Mouse (Mus musculus): Measurements from ENCODE around the gene Gls2. TPM values are rescaled to one million over a fixed set of nuclear protein-coding genes. Genes with fewer than 3 reads are reported as not detected.
"Not testable (repeated sequence)": the region's sequence is repeated elsewhere in the genome, so short reads cannot be mapped to it uniquely, and the experiment has no call there.

Gene Gls2
- polyA plus RNA-seq (2014; fragmentation: Nextera tagmentation; extraction: Ambion mirVana) = 1.8 and 2.3 TPM in 2 replicates

- Histone ChIP-seq H3K27ac (ENCODE audit: low read depth) (no peak within 1 kb of the TSS), H3K9me3 (ENCODE audit: low read depth, low read length) (no peaks in the 10 kb centered on the region), H3K27me3 (ENCODE audit: insufficient read depth, low read length) (peaks cover 23% of the 10 kb centered on the region), H3K4me1 (ENCODE audit: insufficient read depth) (no peaks in the 10 kb centered on the region), H3K9ac (peak within 1 kb of the TSS; percentile 68), H3K36me3 (ENCODE audit: insufficient read depth) (no peaks in the 10 kb centered on the region), H3K4me2 (peak within 1 kb of the TSS; percentile 98), H3K4me3 (ENCODE audit: low read depth, low read length) (peak within 1 kb of the TSS; percentile 70)
- peak; percentile 98 for DNase-seq
- no peak for TF ChIP-seq CTCF (IDR thresholded peaks at IDR 0.05; ENCODE audit: low read depth)
- peak; percentile 97 for ATAC-seq (ENCODE audit: insufficient read depth)
- WGBS = under 1% methylated on average over 46 of the region's 46 CpGs
Observed at GRCm38 (mm10) chr10:128194024-128194550, at the start of gene Gls2. Gene Gls2, plus strand, starts transcription at chr10:128194457.

- H3K9me3 ChIP-seq (ENCODE audit: low read depth, low read length) = no peaks in the 10 kb centered on the region
- 62% methylated on average over 2 of the region's 2 CpGs for WGBS
- DNase-seq = no peak
- no peak overlapping the region for H3K4me3 ChIP-seq (ENCODE audit: low read depth, low read length)
- H3K27ac ChIP-seq (ENCODE audit: low read depth) = no peak overlapping the region
- H3K36me3 ChIP-seq (ENCODE audit: insufficient read depth) = peaks cover 44% of the 10 kb centered on the region
- no peaks in the 10 kb centered on the region for H3K4me1 ChIP-seq (ENCODE audit: insufficient read depth)
- ATAC-seq (ENCODE audit: insufficient read depth) = no peak
- no peaks in the 10 kb centered on the region for H3K27me3 ChIP-seq (ENCODE audit: insufficient read depth, low read length)
- H3K9ac ChIP-seq = no peak overlapping the region
- H3K4me2 ChIP-seq = no peak overlapping the region
- TF ChIP-seq CTCF (IDR thresholded peaks at IDR 0.05; ENCODE audit: low read depth) = no peak
Observed at GRCm38 (mm10) chr10:128144961-128145360, 49.3 kb upstream of the Gls2 start.

- H3K4me1 ChIP-seq (ENCODE audit: insufficient read depth) = no peaks in the 10 kb centered on the region
- no peaks in the 10 kb centered on the region for H3K27me3 ChIP-seq (ENCODE audit: insufficient read depth, low read length)
- peak overlapping the region; percentile 30; the same call in 1 of the 2 replicates for H3K9ac ChIP-seq
- TF ChIP-seq CTCF (IDR thresholded peaks at IDR 0.05; ENCODE audit: low read depth) = no peak
- H3K27ac ChIP-seq (ENCODE audit: low read depth) = peak overlapping the region; percentile 84
- DNase-seq (no peak), ATAC-seq (ENCODE audit: insufficient read depth) (no peak)
- no peaks in the 10 kb centered on the region for H3K9me3 ChIP-seq (ENCODE audit: low read depth, low read length)
- H3K4me3 ChIP-seq (ENCODE audit: low read depth, low read length) = no peak overlapping the region
- H3K36me3 ChIP-seq (ENCODE audit: insufficient read depth) = peaks cover 19% of the 10 kb centered on the region
- 76% methylated on average over 5 of the region's 5 CpGs for WGBS
- H3K4me2 ChIP-seq = peak overlapping the region; percentile 50
Observed at GRCm38 (mm10) chr10:128148789-128149365, 45.4 kb upstream of the Gls2 start.

DNA sequence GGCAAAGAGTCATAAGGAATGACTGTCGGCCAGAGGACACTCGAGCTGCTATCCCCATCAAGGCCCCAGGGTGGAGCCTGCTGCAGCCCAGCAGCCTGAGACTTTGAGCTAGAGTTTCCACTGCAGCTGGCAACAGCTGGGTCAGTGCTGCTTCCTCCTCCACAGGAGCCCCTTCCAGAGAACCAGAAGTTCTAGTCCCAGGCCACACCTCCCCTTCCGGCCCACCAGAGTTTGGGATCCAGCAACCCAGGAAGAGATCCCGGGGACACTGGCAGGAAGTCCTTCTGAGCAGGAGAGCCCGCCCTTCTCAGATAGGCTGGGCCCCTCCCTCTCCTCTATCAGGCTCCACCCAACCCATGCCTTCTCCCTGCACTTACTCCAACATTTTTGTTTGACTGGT, 44.7 kb upstream of the Gls2 start:
- WGBS = 2% methylated on average over 5 of the region's 5 CpGs
- Histone ChIP-seq H3K4me3 (ENCODE audit: low read depth, low read length) (peak overlapping the region; percentile 15), H3K4me2 (peak overlapping the region; percentile 50), H3K4me1 (ENCODE audit: insufficient read depth) (0 out of 2 replicates have a peak, but pooled peaks cover 2% of the 10 kb centered on the region), H3K27me3 (ENCODE audit: insufficient read depth, low read length) (no peaks in the 10 kb centered on the region), H3K27ac (ENCODE audit: low read depth) (peak overlapping the region; percentile 84), H3K9me3 (ENCODE audit: low read depth, low read length) (no peaks in the 10 kb centered on the region), H3K36me3 (ENCODE audit: insufficient read depth) (peaks cover 17% of the 10 kb centered on the region), H3K9ac (0 out of 2 replicates have a peak overlapping the region, but pooled peaks have one; percentile 30)
- DNase-seq (peak; percentile 95), ATAC-seq (ENCODE audit: insufficient read depth) (peak; percentile 97)
- peak; percentile 59 for TF ChIP-seq CTCF (IDR thresholded peaks at IDR 0.05; ENCODE audit: low read depth)

DNA sequence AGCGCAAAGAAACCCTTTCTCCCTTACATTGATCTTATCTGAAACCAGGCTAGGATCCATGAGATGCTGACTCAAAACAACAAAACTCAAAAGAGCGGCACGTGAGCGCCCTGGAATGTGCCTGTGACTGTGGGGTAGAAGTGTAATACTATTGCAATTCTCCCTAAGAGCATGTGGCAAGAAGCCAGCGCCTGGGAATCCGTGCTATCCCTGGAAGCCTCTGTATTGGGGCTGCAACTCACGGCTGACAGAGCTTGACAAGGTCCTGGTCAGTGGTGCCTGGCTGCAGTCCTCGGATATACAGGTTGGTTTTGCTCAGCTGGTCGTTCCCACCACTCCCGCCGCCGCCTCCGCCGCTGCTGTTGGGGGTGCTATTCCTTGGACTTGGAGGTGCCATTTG, 43.3 kb upstream of the Gls2 start:
- H3K27ac ChIP-seq (ENCODE audit: low read depth) = peak overlapping the region; percentile 14; the same call in 1 of the 2 replicates
- H3K4me3 ChIP-seq (ENCODE audit: low read depth, low read length) = no peak overlapping the region
- DNase-seq (peak; percentile 75), ATAC-seq (ENCODE audit: insufficient read depth) (no peak)
- H3K9ac ChIP-seq = no peak overlapping the region
- no peak overlapping the region for H3K4me2 ChIP-seq
- no peaks in the 10 kb centered on the region for H3K27me3 ChIP-seq (ENCODE audit: insufficient read depth, low read length)
- 0 out of 2 replicates have a peak, but pooled peaks cover 3% of the 10 kb centered on the region for H3K4me1 ChIP-seq (ENCODE audit: insufficient read depth)
- TF ChIP-seq CTCF (IDR thresholded peaks at IDR 0.05; ENCODE audit: low read depth) = no peak
- peaks cover 4% of the 10 kb centered on the region; the same call in 1 of the 2 replicates for H3K36me3 ChIP-seq (ENCODE audit: insufficient read depth)
- H3K9me3 ChIP-seq (ENCODE audit: low read depth, low read length) = no peaks in the 10 kb centered on the region
- WGBS = 74% methylated on average over 14 of the region's 14 CpGs

- 0 out of 2 replicates have a peak, but pooled peaks cover 3% of the 10 kb centered on the region for H3K4me1 ChIP-seq (ENCODE audit: insufficient read depth)
- no peak for TF ChIP-seq CTCF (IDR thresholded peaks at IDR 0.05; ENCODE audit: low read depth)
- 58% methylated on average over 3 of the region's 3 CpGs for WGBS
- no peak overlapping the region for H3K27ac ChIP-seq (ENCODE audit: low read depth)
- no peaks in the 10 kb centered on the region for H3K9me3 ChIP-seq (ENCODE audit: low read depth, low read length)
- no peaks in the 10 kb centered on the region for H3K27me3 ChIP-seq (ENCODE audit: insufficient read depth, low read length)
- H3K4me3 ChIP-seq (ENCODE audit: low read depth, low read length) = no peak overlapping the region
- peak; percentile 65 for DNase-seq
- no peak overlapping the region for H3K9ac ChIP-seq
- H3K4me2 ChIP-seq = no peak overlapping the region
- H3K36me3 ChIP-seq (ENCODE audit: insufficient read depth) = peaks cover 4% of the 10 kb centered on the region; the same call in 1 of the 2 replicates
- ATAC-seq (ENCODE audit: insufficient read depth) = no peak
Observed at GRCm38 (mm10) chr10:128153978-128154377, 40.3 kb upstream of the Gls2 start.

GRCm38 (mm10) chr10:128165726-128166125, 28.5 kb upstream of the Gls2 start:
- H3K4me3 ChIP-seq (ENCODE audit: low read depth, low read length); ATAC-seq (ENCODE audit: insufficient read depth); H3K4me1 ChIP-seq (ENCODE audit: insufficient read depth); H3K9ac ChIP-seq; H3K4me2 ChIP-seq; H3K36me3 ChIP-seq (ENCODE audit: insufficient read depth); H3K9me3 ChIP-seq (ENCODE audit: low read depth, low read length); H3K27me3 ChIP-seq (ENCODE audit: insufficient read depth, low read length); H3K27ac ChIP-seq (ENCODE audit: low read depth); DNase-seq: not testable (repeated sequence)
- 64% methylated on average over 2 of the region's 3 CpGs for WGBS

Data from lung, embryonic 14.5 days (tissue).